Mouse (Mus musculus): ENCODE measurements around the gene Bik. TPM values are rescaled to one million over a fixed set of nuclear protein-coding genes. Genes with fewer than 3 reads are reported as not detected.
A peak's percentile ranks its signal among the peaks of the same experiment; 100 is the strongest.

Gene Bik
- polyA plus RNA-seq, 1 experiment from 2014 or later = 3.1 TPM

- H3K27ac ChIP-seq (replicated peaks) = no peak overlapping the region
- 96% methylated on average over 9 of the region's 9 CpGs for WGBS
- H3K27me3 ChIP-seq (ENCODE audit: low read depth, poor library complexity, severe bottlenecking) = no peaks in the 10 kb centered on the region
- no peak for DNase-seq (ENCODE audit: low spot score)
- H3K4me3 ChIP-seq = no peak overlapping the region
- H3K9me3 ChIP-seq (replicated peaks) = no peaks in the 10 kb centered on the region
- H3K36me3 ChIP-seq = peaks cover 83% of the 10 kb centered on the region
- H3K4me1 ChIP-seq = no peaks in the 10 kb centered on the region
Measured at GRCm38 (mm10) chr15:83576651-83577050, 50.0 kb downstream of the Bik start.

DNA sequence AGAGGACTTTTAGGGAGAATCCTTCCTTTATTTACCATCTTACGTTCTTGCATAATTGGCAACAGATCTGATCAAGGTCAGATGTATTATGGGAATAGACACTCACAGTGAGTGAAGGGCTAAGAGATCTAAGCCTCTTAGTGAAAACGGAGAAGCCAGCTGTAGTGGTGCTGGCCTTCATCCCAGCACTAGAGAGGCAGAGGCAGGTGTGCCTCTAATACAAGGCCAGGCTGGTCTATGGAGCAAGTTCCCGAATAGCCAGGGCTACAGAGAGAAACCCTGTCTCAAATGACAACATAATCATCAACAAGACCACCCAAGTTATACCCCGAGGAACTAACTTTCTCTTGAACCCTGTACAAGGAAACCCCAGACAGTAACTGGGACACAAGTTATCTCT, 56.3 kb downstream of the Bik start:
- WGBS = 91% methylated on average over 4 of the region's 4 CpGs
- Histone ChIP-seq H3K4me3 (no peak overlapping the region), H3K27me3 (ENCODE audit: low read depth, poor library complexity, severe bottlenecking) (no peaks in the 10 kb centered on the region), H3K4me1 (no peaks in the 10 kb centered on the region), H3K9me3 (replicated peaks) (peaks cover 14% of the 10 kb centered on the region), H3K36me3 (peaks cover 99% of the 10 kb centered on the region), H3K27ac (replicated peaks) (no peak overlapping the region)
- no peak for DNase-seq (ENCODE audit: low spot score)

- Histone ChIP-seq H3K36me3 (peaks cover 99% of the 10 kb centered on the region), H3K4me1 (no peaks in the 10 kb centered on the region), H3K4me3 (no peak overlapping the region), H3K9me3 (replicated peaks) (peaks cover 14% of the 10 kb centered on the region), H3K27ac (replicated peaks) (no peak overlapping the region), H3K27me3 (ENCODE audit: low read depth, poor library complexity, severe bottlenecking) (no peaks in the 10 kb centered on the region)
- DNase-seq (ENCODE audit: low spot score) = peak; percentile 34
- WGBS = 74% methylated on average over 8 of the region's 8 CpGs
Measured at GRCm38 (mm10) chr15:83583419-83584156, 56.9 kb downstream of the Bik start.

DNA sequence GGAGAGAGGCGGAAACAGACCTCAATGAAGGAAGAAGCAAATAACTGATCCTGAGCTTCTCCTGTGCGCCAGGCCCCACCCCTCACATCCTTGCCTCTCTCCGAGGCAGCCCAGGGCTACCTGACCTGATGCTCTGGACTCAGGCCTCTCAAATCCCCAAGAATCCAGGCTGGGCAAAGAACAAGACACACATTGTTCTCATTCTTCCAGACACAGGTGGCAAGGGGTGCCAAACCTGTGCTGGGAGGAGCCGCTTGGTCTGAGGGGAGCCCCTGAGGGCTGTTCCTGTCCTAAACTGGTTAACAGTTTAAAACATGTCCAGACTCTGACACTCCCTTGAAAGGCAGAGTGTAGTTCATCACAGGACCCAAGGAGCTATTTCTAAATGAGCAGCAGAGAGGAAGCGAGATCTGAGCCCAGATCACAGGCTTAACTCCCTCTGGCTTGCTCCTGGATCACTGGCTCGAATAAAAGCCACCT, 58.1 kb downstream of the Bik start:
- Histone ChIP-seq H3K4me1 (no peaks in the 10 kb centered on the region), H3K27ac (replicated peaks) (no peak overlapping the region), H3K36me3 (peaks cover 96% of the 10 kb centered on the region), H3K27me3 (ENCODE audit: low read depth, poor library complexity, severe bottlenecking) (no peaks in the 10 kb centered on the region), H3K4me3 (no peak overlapping the region), H3K9me3 (replicated peaks) (peaks cover 14% of the 10 kb centered on the region)
- WGBS = 90% methylated on average over 6 of the region's 6 CpGs
- no peak for DNase-seq (ENCODE audit: low spot score)

DNA sequence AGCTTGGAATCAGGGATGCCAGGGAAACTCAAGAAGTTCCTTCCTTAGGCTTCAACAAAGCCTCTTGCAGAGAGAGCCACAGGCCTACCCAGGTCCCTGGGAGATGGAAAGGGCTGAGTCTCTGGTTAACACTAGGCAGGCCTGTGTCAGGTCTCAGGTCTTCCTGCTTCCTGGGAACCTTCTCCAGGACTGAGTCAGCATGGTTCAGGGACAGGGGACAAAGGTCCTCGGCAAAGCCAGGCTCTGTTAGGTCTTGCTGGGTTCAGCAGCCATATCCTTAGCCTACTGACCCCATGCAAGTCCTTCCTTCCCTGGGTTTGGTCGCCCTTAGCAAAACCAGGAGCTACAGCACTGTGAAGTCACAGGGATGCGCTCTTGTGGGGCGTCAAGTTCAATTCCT, 64.2 kb downstream of the Bik start:
- WGBS = 89% methylated on average over 4 of the region's 4 CpGs

DNA sequence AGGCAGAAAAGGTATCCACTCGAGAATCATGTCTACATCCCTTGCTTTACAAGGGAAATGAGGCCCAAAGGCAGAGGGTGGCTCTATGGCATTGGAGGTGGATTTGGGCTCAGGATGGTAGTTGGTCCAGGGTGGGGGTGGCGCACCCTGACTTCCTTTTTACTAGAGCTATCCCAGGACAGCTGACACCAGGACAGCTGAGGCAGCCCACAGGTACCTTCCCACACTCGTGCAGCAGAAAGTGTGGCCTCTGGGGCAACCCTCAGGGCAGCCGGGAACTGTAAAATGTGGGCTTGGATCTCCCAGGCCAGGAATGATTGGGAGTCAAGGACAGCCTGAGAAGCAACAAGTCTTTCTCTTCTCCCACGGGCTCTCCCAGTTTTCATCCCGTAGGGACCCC, 65.1 kb downstream of the Bik start:
- Histone ChIP-seq H3K9me3 (replicated peaks) (peaks cover 3% of the 10 kb centered on the region; the same call in 1 of the 2 replicates), H3K36me3 (peaks cover 51% of the 10 kb centered on the region), H3K4me1 (peaks cover 35% of the 10 kb centered on the region), H3K27me3 (ENCODE audit: low read depth, poor library complexity, severe bottlenecking) (no peaks in the 10 kb centered on the region), H3K27ac (replicated peaks) (no peak overlapping the region), H3K4me3 (no peak overlapping the region)
- DNase-seq (ENCODE audit: low spot score) = no peak
- 84% methylated on average over 6 of the region's 6 CpGs for WGBS

More for the DNA sequence above, 64.2 kb downstream of the Bik start:
- Histone ChIP-seq H3K4me1 (peaks cover 35% of the 10 kb centered on the region), H3K27ac (replicated peaks) (no peak overlapping the region), H3K4me3 (no peak overlapping the region), H3K36me3 (peaks cover 60% of the 10 kb centered on the region), H3K27me3 (ENCODE audit: low read depth, poor library complexity, severe bottlenecking) (no peaks in the 10 kb centered on the region), H3K9me3 (replicated peaks) (peaks cover 12% of the 10 kb centered on the region)
- DNase-seq (ENCODE audit: low spot score) = no peak

- Histone ChIP-seq H3K4me3 (peak overlapping the region; percentile 75; the same call in 1 of the 2 replicates), H3K27ac (replicated peaks) (peak overlapping the region; percentile 55), H3K36me3 (peaks cover 43% of the 10 kb centered on the region), H3K4me1 (peaks cover 35% of the 10 kb centered on the region), H3K9me3 (replicated peaks) (no peaks in the 10 kb centered on the region), H3K27me3 (ENCODE audit: low read depth, poor library complexity, severe bottlenecking) (no peaks in the 10 kb centered on the region)
- WGBS = 77% methylated on average over 8 of the region's 8 CpGs
- DNase-seq (ENCODE audit: low spot score) = no peak
Measured at GRCm38 (mm10) chr15:83592260-83593188, 65.9 kb downstream of the Bik start.

DNA sequence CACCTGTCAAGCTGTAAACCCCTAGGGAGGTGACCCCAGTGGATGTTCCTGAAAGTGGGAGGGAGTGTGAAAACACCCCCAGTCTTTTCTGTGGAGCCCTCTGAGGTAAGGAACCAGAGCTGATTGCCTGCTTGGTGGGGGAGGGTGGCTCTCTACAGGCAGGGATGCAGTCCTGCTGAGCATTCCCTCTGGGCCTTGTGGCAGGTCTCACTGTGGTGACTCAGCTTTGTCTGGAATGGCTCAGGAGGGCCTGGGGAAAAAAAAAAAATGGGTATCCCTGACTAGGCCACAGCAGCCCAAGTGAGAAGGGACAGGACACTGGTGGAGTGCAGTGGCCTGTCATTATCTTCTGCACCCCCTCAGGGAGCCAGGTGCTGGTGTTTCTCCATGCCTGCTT, 66.5 kb downstream of the Bik start:
- H3K27ac ChIP-seq (replicated peaks) = peak overlapping the region; percentile 50; the same call in 1 of the 2 replicates
- peak overlapping the region; percentile 75 for H3K4me3 ChIP-seq
- H3K27me3 ChIP-seq (ENCODE audit: low read depth, poor library complexity, severe bottlenecking) = no peaks in the 10 kb centered on the region

DNA sequence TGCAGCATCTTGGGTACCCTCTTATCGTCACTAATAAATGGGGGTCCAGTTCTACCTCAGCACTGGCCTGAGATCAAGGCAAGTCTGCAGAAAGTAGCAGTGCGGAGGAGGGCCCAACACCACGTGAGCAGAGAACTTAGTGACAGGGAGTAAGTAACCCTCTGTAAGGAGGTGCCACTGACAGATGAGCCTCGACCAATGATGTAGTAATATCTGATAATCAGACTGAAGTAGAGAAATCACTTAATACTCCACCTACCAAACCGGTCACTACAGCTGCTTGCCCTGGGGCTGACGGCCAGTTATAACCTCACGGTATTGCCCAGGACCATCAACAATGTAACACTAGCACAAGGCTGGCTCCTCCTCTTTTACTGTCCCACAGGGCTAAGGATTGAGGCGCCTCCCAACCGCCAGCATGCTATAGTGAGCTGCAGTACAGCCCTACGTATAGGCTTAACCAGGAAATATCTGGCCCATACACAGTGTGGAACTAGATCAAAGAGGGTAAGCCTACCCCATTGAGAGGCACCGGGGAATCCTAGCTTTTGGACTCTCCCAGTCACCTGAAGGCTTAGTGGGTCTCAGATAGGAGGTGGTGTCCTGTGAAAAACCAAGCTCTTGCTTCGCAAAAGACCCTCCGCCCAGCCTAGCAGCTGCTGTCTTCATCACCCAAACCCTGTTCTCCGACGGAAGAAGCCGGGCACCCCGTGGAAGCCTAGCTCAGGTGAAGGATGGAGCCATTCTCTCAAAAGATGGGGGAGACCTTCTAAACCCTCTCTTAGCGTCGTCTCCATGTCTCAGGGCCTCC, 67.2 kb downstream of the Bik start:
- peak overlapping the region; percentile 90 for H3K27ac ChIP-seq (replicated peaks)
- WGBS = 13% methylated on average over 19 of the region's 19 CpGs
- peaks cover 30% of the 10 kb centered on the region for H3K36me3 ChIP-seq
- DNase-seq (ENCODE audit: low spot score) = peak; percentile 45
- no peaks in the 10 kb centered on the region for H3K9me3 ChIP-seq (replicated peaks)
- H3K27me3 ChIP-seq (ENCODE audit: low read depth, poor library complexity, severe bottlenecking) = no peaks in the 10 kb centered on the region
- H3K4me3 ChIP-seq = peak overlapping the region; percentile 75
- H3K4me1 ChIP-seq = peaks cover 35% of the 10 kb centered on the region

More for the DNA sequence above, 66.5 kb downstream of the Bik start:
- H3K4me1 ChIP-seq = peaks cover 35% of the 10 kb centered on the region
- H3K36me3 ChIP-seq = peaks cover 38% of the 10 kb centered on the region
- DNase-seq (ENCODE audit: low spot score) = no peak
- no peaks in the 10 kb centered on the region for H3K9me3 ChIP-seq (replicated peaks)

Small RNA genes within 50 kb of the gene (microRNA-seq; reads per million reads assigned to microRNA genes)
- gene Gm24575 = not detected

Other genes with a start within 250 kb of the Bik start
- 29.2 and 32.8 TPM in 2 replicates for gene Arfgap3, start 176.6 kb upstream of the Bik start, polyA plus RNA-seq (2016; fragmentation: Nextera tagmentation; extraction: Ambion mirVana)
- 55.6 TPM in 2 replicates for gene Pacsin2, start 62.3 kb upstream of the Bik start, polyA plus RNA-seq (2016; fragmentation: Nextera tagmentation; extraction: Ambion mirVana)
- gene Ttll1, start 16.0 kb upstream of the Bik start, polyA plus RNA-seq (2016; fragmentation: Nextera tagmentation; extraction: Ambion mirVana) = 34.3 and 42.6 TPM in 2 replicates
- gene Tspo, start 36.7 kb downstream of the Bik start, polyA plus RNA-seq (2016; fragmentation: Nextera tagmentation; extraction: Ambion mirVana) = 35.6 and 41.4 TPM in 2 replicates
- gene Mcat, start 36.9 kb downstream of the Bik start, polyA plus RNA-seq (2016; fragmentation: Nextera tagmentation; extraction: Ambion mirVana) = 44.7 and 46.2 TPM in 2 replicates
- 57.0 and 57.4 TPM in 2 replicates for gene Ttll12, start 68.3 kb downstream of the Bik start, polyA plus RNA-seq (2016; fragmentation: Nextera tagmentation; extraction: Ambion mirVana)
- 64.4 and 74.8 TPM in 2 replicates for gene Scube1, start 198.2 kb downstream of the Bik start, polyA plus RNA-seq (2016; fragmentation: Nextera tagmentation; extraction: Ambion mirVana)